Mouse (Mus musculus) CH12.LX (cell line): ENCODE results near the gene Nectin3. TPM values are rescaled to one million over a fixed set of nuclear protein-coding genes. Genes with fewer than 3 reads are reported as not detected.

ENCODE experiments used
- DNase-seq: peaks from one replicate; pipeline ENCODE4 v3.0.0-alpha.2; 2013; ENCODE audit errors: extremely low read depth
- H3K27ac ChIP-seq: 2 replicates; pipeline ENCODE4 v1.5.1; 2012; ENCODE audit warnings: low read depth, mild to moderate bottlenecking, control low read depth, moderate library complexity; ENCODE audit not compliant: insufficient read depth
- H3K27me3 ChIP-seq: replicated peaks from 2 replicates; pipeline ENCODE3; 2012; ENCODE audit warnings: inconsistent platforms
- H3K36me3 ChIP-seq, 2 experiments: replicated peaks in 1 of 2; 2 replicates each; pipeline versions ENCODE3 to v1.6.1; 2012; ENCODE audit warnings: inconsistent platforms in 1 of 2, low read length in 1 of 2, mild to moderate bottlenecking in 1 of 2, mixed read lengths in 1 of 2, moderate library complexity in 1 of 2; ENCODE audit not compliant: control insufficient read depth in 1 of 2, insufficient read depth in 1 of 2
- H3K4me1 ChIP-seq, 2 experiments: 2 replicates each; pipeline ENCODE4 v1.6.1; 2012; ENCODE audit warnings: inconsistent platforms in 1 of 2, moderate library complexity in 1 of 2; ENCODE audit not compliant: insufficient read depth in 2 of 2, control insufficient read depth in 1 of 2
- H3K4me2 ChIP-seq: 2 replicates; pipeline ENCODE4 v1.6.1; 2012; ENCODE audit warnings: low read depth, mild to moderate bottlenecking, control low read depth; ENCODE audit not compliant: poor library complexity, insufficient read depth, severe bottlenecking
- H3K4me3 ChIP-seq, 3 experiments: fragments of 150-350 bp in 1 of 3; sonication (generic) in 1 of 3; replicated peaks in 1 of 3; 2 replicates each; pipeline versions ENCODE3 to v1.5.1; 2011 to 2012; ENCODE audit warnings: low read depth in 2 of 3, low read length in 2 of 3, mild to moderate bottlenecking in 2 of 3, moderate library complexity in 2 of 3, control low read depth in 1 of 3, improper control_type of control experiment in 1 of 3, inconsistent platforms in 1 of 3, mixed read lengths in 1 of 3; ENCODE audit not compliant: poor library complexity in 1 of 3
- H3K79me2 ChIP-seq: replicated peaks from 2 replicates; pipeline ENCODE4 v1.6.1; 2012; ENCODE audit warnings: mild to moderate bottlenecking, moderate library complexity; ENCODE audit not compliant: control insufficient read depth, poor library complexity, insufficient read depth, severe bottlenecking; ENCODE audit errors: extremely low read depth
- H3K9ac ChIP-seq: 2 replicates; pipeline ENCODE4 v1.6.1; 2012; ENCODE audit warnings: low read depth, mild to moderate bottlenecking, control low read depth, moderate library complexity; ENCODE audit not compliant: insufficient read depth
- H3K9me3 ChIP-seq: replicated peaks from 2 replicates; pipeline ENCODE3; 2012; ENCODE audit warnings: low read length, inconsistent platforms, mixed read lengths
- CHD1 ChIP-seq: IDR thresholded peaks from 2 replicates; pipeline ENCODE4 v1.6.1; 2012; ENCODE audit warnings: low read depth, low read length, improper control_type of control experiment, inconsistent platforms
- CHD2 ChIP-seq: IDR thresholded peaks from 2 replicates; pipeline ENCODE4 v1.6.1; 2011; ENCODE audit warnings: low read length, improper control_type of control experiment
- CTCF ChIP-seq, 2 experiments: IDR thresholded peaks in 1 of 2; conservative IDR thresholded peaks in 1 of 2; 2 replicates each; pipeline ENCODE4 v1.5.1; 2011 to 2012; ENCODE audit warnings: low read depth in 2 of 2, low read length in 2 of 2, improper control_type of control experiment in 1 of 2, inconsistent platforms in 1 of 2, mild to moderate bottlenecking in 1 of 2, moderate library complexity in 1 of 2
- E2F4 ChIP-seq: IDR thresholded peaks from 2 replicates; pipeline ENCODE4 v1.6.1; 2011; ENCODE audit warnings: low read depth, low read length, improper control_type of control experiment; ENCODE audit not compliant: insufficient replicate concordance
- EP300 ChIP-seq: IDR thresholded peaks from 2 replicates; pipeline ENCODE4 v1.6.1; 2011; ENCODE audit warnings: low read length, improper control_type of control experiment
- GABPA ChIP-seq: IDR thresholded peaks from 2 replicates; pipeline ENCODE4 v1.6.1; 2012; ENCODE audit warnings: low read depth, low read length, improper control_type of control experiment, inconsistent platforms; ENCODE audit not compliant: insufficient replicate concordance
- HCFC1 ChIP-seq: IDR thresholded peaks from 2 replicates; pipeline ENCODE4 v1.6.1; 2012; ENCODE audit warnings: low read depth, mild to moderate bottlenecking, inconsistent platforms, low read length, improper control_type of control experiment
- JUN ChIP-seq: IDR thresholded peaks from 2 replicates; pipeline ENCODE4 v1.6.1; 2011; ENCODE audit warnings: low read depth, mild to moderate bottlenecking, low read length, improper control_type of control experiment, moderate library complexity; ENCODE audit not compliant: insufficient read depth
- JUND ChIP-seq: conservative IDR thresholded peaks from 2 replicates; pipeline ENCODE4 v1.6.1; 2011; ENCODE audit warnings: low read depth, low read length, improper control_type of control experiment
- KAT2A ChIP-seq: IDR thresholded peaks from 2 replicates; pipeline ENCODE4 v1.6.1; 2012; ENCODE audit warnings: low read length, improper control_type of control experiment, inconsistent platforms; ENCODE audit not compliant: insufficient replicate concordance
- MAFK ChIP-seq: IDR thresholded peaks from 2 replicates; pipeline ENCODE4 v1.6.1; 2011; ENCODE audit warnings: low read length, improper control_type of control experiment; ENCODE audit not compliant: insufficient replicate concordance
- MAX ChIP-seq: IDR thresholded peaks from 2 replicates; pipeline ENCODE4 v1.6.1; 2011; ENCODE audit warnings: low read length, improper control_type of control experiment
- MEF2A ChIP-seq: IDR thresholded peaks from 2 replicates; pipeline ENCODE4 v1.6.1; 2014; ENCODE audit warnings: low read depth, mild to moderate bottlenecking, inconsistent platforms, low read length, improper control_type of control experiment, borderline replicate concordance
- MYC ChIP-seq: IDR thresholded peaks from 2 replicates; pipeline ENCODE4 v1.6.1; 2011; ENCODE audit warnings: low read depth, mild to moderate bottlenecking, improper control_type of control experiment, low read length
- PAX5 ChIP-seq: IDR thresholded peaks from 2 replicates; pipeline ENCODE4 v1.6.1; 2012; ENCODE audit warnings: low read length, inconsistent platforms, mixed read lengths
- POLR2A ChIP-seq: IDR thresholded peaks from 2 replicates; pipeline ENCODE4 v1.6.1; 2011; ENCODE audit warnings: low read depth, mild to moderate bottlenecking, improper control_type of control experiment, low read length
- POLR2AphosphoS2 ChIP-seq: IDR thresholded peaks from 2 replicates; pipeline ENCODE4 v1.6.1; 2011; ENCODE audit warnings: low read depth, low read length, improper control_type of control experiment
- RAD21 ChIP-seq: IDR thresholded peaks from 2 replicates; pipeline ENCODE4 v1.6.1; 2011; ENCODE audit warnings: low read depth, mild to moderate bottlenecking, low read length, improper control_type of control experiment, moderate library complexity
- RCOR1 ChIP-seq: conservative IDR thresholded peaks from 2 replicates; pipeline ENCODE4 v1.6.1; 2012; ENCODE audit warnings: low read depth, mild to moderate bottlenecking, inconsistent platforms, low read length, improper control_type of control experiment
- SMC3 ChIP-seq: IDR thresholded peaks from 2 replicates; pipeline ENCODE4 v1.6.1; 2011; ENCODE audit warnings: low read depth, low read length, improper control_type of control experiment
- TBP ChIP-seq: conservative IDR thresholded peaks from 2 replicates; pipeline ENCODE4 v1.6.1; 2011; ENCODE audit warnings: low read depth, low read length, improper control_type of control experiment
- TCF12 ChIP-seq: IDR thresholded peaks from 2 replicates; pipeline ENCODE4 v1.6.1; 2014; ENCODE audit warnings: low read depth, mild to moderate bottlenecking, inconsistent platforms, low read length, improper control_type of control experiment
- USF1 ChIP-seq: IDR thresholded peaks from 2 replicates; pipeline ENCODE4 v1.6.1; 2014; ENCODE audit warnings: low read depth, mild to moderate bottlenecking, inconsistent platforms, low read length, improper control_type of control experiment
- ZC3H11A ChIP-seq: IDR thresholded peaks from 2 replicates; pipeline ENCODE4 v1.6.1; 2012; ENCODE audit warnings: low read depth, mild to moderate bottlenecking, inconsistent platforms, low read length, improper control_type of control experiment
- ZNF384 ChIP-seq: IDR thresholded peaks from 2 replicates; pipeline ENCODE4 v1.6.1; 2012; ENCODE audit warnings: low read depth, low read length, improper control_type of control experiment, inconsistent platforms
- dilution Hi-C: fragments of 300-500 bp; cut with MboI; formaldehyde crosslinking; loops from 2 replicates; pipeline ENCODE4 v1.14.3; 2020; ENCODE audit warnings: low sequenced_read_pairs; ENCODE audit not compliant: extremely low pct_unique_long_range_greater_than_20kb, extremely low pct_ligation_motif_present
- in situ Hi-C: fragments of 300-500 bp; cut with MboI; formaldehyde crosslinking; loops from 3 replicates; pipeline ENCODE4 v1.14.3; 2019; ENCODE audit warnings: low sequenced_read_pairs, low pct_ligation_motif_present, low pct_unique_long_range_greater_than_20kb, mixed read lengths
- polyA plus RNA-seq: library from polyadenylated mRNA; unstranded; fragments of >175 nt; gene quantifications from 2 replicates; pipeline ENCODE4 v1.2.1, GENCODE M21; 2012; ENCODE audit warnings: low read depth; ENCODE audit not compliant: insufficient read length
- total RNA-seq, 2 experiments: library from RNA; depleted of rRNA; stranded (reverse); fragments of 300-350 nt in 1 of 2; fragments of >200 nt in 1 of 2; gene quantifications; 2 replicates each; pipeline ENCODE4 v1.2.3; 2012 to 2014

The Nectin3 gene
- total and polyA plus RNA-seq, 3 experiments = not detected

DNA sequence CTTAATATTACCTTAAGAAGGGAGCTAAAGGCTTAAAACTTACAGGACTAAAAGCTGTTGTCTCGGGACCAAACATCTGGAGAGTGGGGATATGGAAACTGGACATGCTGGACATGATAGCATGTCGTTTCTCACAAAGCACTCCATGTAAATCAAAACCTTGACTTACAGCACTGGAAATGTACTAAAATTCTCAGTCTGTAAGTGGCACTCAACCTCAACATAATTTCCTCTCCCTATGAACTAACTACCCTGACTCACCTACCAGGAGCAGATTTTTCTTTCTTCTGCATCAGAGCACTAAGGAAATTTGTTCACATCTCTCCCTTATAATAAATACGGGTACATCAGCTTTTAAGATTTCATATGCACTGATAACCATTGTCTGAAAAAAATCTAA, 3.1 kb downstream of the Nectin3 start:
- no peak overlapping the region for H3K4me3 ChIP-seq

GRCm38 (mm10) chr16:46487436-46488097, 10.8 kb downstream of the Nectin3 start:
- Histone ChIP-seq H3K9ac (no peak overlapping the region), H3K4me1 (no peaks in the 10 kb centered on the region), H3K36me3 (no peaks in the 10 kb centered on the region), H3K4me2 (no peak overlapping the region), H3K27ac (no peak overlapping the region), H3K79me2 (no peaks in the 10 kb centered on the region), H3K9me3 (peaks cover 32% of the 10 kb centered on the region), H3K4me3 (no peak overlapping the region), H3K27me3 (no peaks in the 10 kb centered on the region)
- dilution Hi-C loops (no loop called here), in situ Hi-C loops (no loop called here)
- TF ChIP-seq CTCF (conservative IDR thresholded peaks at IDR 0.05 in 1 of 2, IDR thresholded peaks at IDR 0.05 in 1 of 2; ENCODE audit: low read depth in 2 of 2, low read length in 2 of 2) = peak in 1 of 2 experiments; percentile 66; a peak in 2 of 4 replicates
- no peak for TF ChIP-seq PAX5
- TF ChIP-seq ZC3H11A = peak; percentile 10; the same call in 1 of the 2 replicates
- TF ChIP-seq RAD21 = peak; percentile 71
- no peak for TF ChIP-seq POLR2A
- peak; percentile 46 for TF ChIP-seq SMC3
- peak; percentile 37 for DNase-seq

More for the DNA sequence above, 3.1 kb downstream of the Nectin3 start:
- in situ Hi-C loops = no loop called here
- Histone ChIP-seq H3K9ac (no peak overlapping the region), H3K4me1 (no peaks in the 10 kb centered on the region), H3K27ac (no peak overlapping the region), H3K36me3 (no peaks in the 10 kb centered on the region), H3K4me2 (no peak overlapping the region), H3K27me3 (no peaks in the 10 kb centered on the region), H3K79me2 (no peaks in the 10 kb centered on the region), H3K9me3 (peaks cover 51% of the 10 kb centered on the region)
- DNase-seq = no peak
- TF ChIP-seq JUND (no peak), ZC3H11A (no peak), JUN (no peak), PAX5 (no peak), CHD2 (no peak), ZNF384 (no peak)
- dilution Hi-C loops = no loop called here

DNA sequence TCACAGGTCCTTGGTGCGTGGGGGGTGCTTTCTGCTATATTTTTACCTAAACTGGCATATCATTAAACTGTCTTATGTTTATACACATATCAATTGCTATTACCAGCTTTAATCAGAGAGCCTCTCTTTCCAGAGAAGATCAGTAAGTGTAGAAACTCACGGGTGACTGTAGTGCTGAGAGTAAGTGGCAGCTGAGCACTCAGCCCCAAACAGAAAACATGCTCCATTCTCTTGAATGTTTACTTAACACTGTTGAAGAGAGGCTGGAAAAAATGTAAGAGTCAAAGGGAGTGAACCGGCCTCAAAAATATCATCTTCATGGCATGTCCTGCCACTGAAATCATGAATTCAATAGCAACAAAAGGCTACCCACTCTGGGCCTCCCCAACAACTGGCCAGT, 21.0 kb downstream of the Nectin3 start:
- Histone ChIP-seq H3K27me3 (no peaks in the 10 kb centered on the region), H3K27ac (no peak overlapping the region), H3K79me2 (no peaks in the 10 kb centered on the region), H3K4me2 (no peak overlapping the region), H3K4me3 (no peak overlapping the region), H3K36me3 (no peaks in the 10 kb centered on the region), H3K9ac (no peak overlapping the region), H3K4me1 (no peaks in the 10 kb centered on the region), H3K9me3 (peaks cover 32% of the 10 kb centered on the region)
- dilution Hi-C loops = no loop called here
- no peak for DNase-seq
- in situ Hi-C loops = no loop called here
- TF ChIP-seq HCFC1 = no peak
- TF ChIP-seq CHD1 = no peak
- TF ChIP-seq POLR2AphosphoS2 = no peak
- TF ChIP-seq E2F4 = no peak
- TF ChIP-seq USF1 = no peak
- TF ChIP-seq TCF12 = no peak
- no peak for TF ChIP-seq MYC
- TF ChIP-seq MAX = no peak
- no peak for TF ChIP-seq KAT2A
- TF ChIP-seq ZC3H11A = no peak
- TF ChIP-seq MAFK = no peak
- no peak for TF ChIP-seq POLR2A
- no peak for TF ChIP-seq GABPA
- TF ChIP-seq RCOR1 = no peak
- TF ChIP-seq TBP = no peak
- no peak for TF ChIP-seq MEF2A
- no peak for TF ChIP-seq EP300
- TF ChIP-seq JUN = no peak
- TF ChIP-seq ZNF384 = no peak
- TF ChIP-seq RAD21 = no peak
